Comparison of ENCODE assay signal across 29 mouse cellular contexts in genomic region chr11:20795466-20795865, GRCm38 (mm10).
"Had no signal": no experiment of that assay in that cellular context is flagged by ENCODE, and none has a peak within 500 bp of the region (broad histone marks: within the 10 kb centered on the region; RNA-seq: fewer than 3 reads in every experiment).

No protein-coding gene starts in this region.

- H3K9ac ChIP-seq: limb, embryonic 12.5 days; limb, embryonic 13.5 days; limb, embryonic 15.5 days; liver, embryonic 12.5 days; liver, embryonic 13.5 days; liver, embryonic 14.5 days; liver, embryonic 15.5 days; liver, postnatal 0 days; lung, embryonic 14.5 days; lung, embryonic 15.5 days; midbrain, embryonic 12.5 days; midbrain, embryonic 13.5 days; neural tube, embryonic 12.5 days; neural tube, embryonic 13.5 days had no signal

- ATAC-seq: liver, embryonic 12.5 days had no signal

- H3K4me1 ChIP-seq: liver, embryonic 15.5 days had no signal

- H3K4me2 ChIP-seq: limb, embryonic 12.5 days; limb, embryonic 13.5 days; limb, embryonic 15.5 days; liver, embryonic 11.5 days; liver, embryonic 12.5 days; liver, embryonic 13.5 days; liver, embryonic 15.5 days; neural tube, embryonic 12.5 days; neural tube, embryonic 13.5 days had no signal

- DNase-seq: left cerebral cortex, postnatal 4 days; liver; liver, embryonic 13.5 days; liver, postnatal 0 days; lung, adult 18-20 months; lung, adult 2 months; lung, postnatal 10 days; lung, postnatal 14 days; lung, postnatal 36 days; lung, postnatal 4 days; midbrain, embryonic 14.5 days had no signal

- H3K36me3 ChIP-seq: limb, embryonic 10.5 days; limb, embryonic 12.5 days; limb, embryonic 13.5 days; limb, embryonic 15.5 days; liver, embryonic 12.5 days; liver, embryonic 13.5 days; liver, embryonic 15.5 days; lung, embryonic 15.5 days; midbrain, embryonic 10.5 days; midbrain, embryonic 12.5 days; midbrain, embryonic 13.5 days; neural tube, embryonic 12.5 days; neural tube, embryonic 13.5 days had no signal

- H3K9me3 ChIP-seq: limb, embryonic 10.5 days; limb, embryonic 15.5 days; liver, embryonic 12.5 days; liver, embryonic 13.5 days; liver, embryonic 15.5 days; lung, embryonic 15.5 days; midbrain, embryonic 13.5 days; neural tube, embryonic 12.5 days; neural tube, embryonic 13.5 days had no signal

- H3K27me3 ChIP-seq: lung, embryonic 15.5 days; midbrain, embryonic 13.5 days; neural tube, embryonic 12.5 days; neural tube, embryonic 13.5 days had no signal

- H3K27ac ChIP-seq: left cerebral cortex, adult 2 months; limb, embryonic 10.5 days; limb, embryonic 12.5 days; limb, embryonic 13.5 days; limb, embryonic 15.5 days; liver, embryonic 12.5 days; liver, embryonic 13.5 days; liver, embryonic 14.5 days; liver, embryonic 15.5 days; lung, embryonic 15.5 days; macrophage; midbrain, embryonic 10.5 days; midbrain, embryonic 12.5 days; midbrain, embryonic 13.5 days; neural tube, embryonic 12.5 days; neural tube, embryonic 13.5 days had no signal

- H3K4me3 ChIP-seq: left cerebral cortex, adult 2 months; limb, embryonic 10.5 days; limb, embryonic 12.5 days; limb, embryonic 13.5 days; limb, embryonic 15.5 days; liver, embryonic 12.5 days; liver, embryonic 13.5 days; liver, embryonic 15.5 days; lung, embryonic 15.5 days; midbrain, embryonic 10.5 days; midbrain, embryonic 12.5 days; midbrain, embryonic 13.5 days; myocyte; neural tube, embryonic 12.5 days; neural tube, embryonic 13.5 days had no signal
